Mouse (Mus musculus) cerebellum, postnatal 36 days (tissue): ENCODE measurements at regions not wholly inside any gene's neighbourhood (a gene's known extent, or its start where the extent isn't known, plus 50 kb on each side); places are given as distances from the start of the nearest gene placed in this dataset.

Experiments
- DNase-seq, 2 experiments: peaks; one replicate each; pipeline ENCODE4 v3.0.0; 2021 to 2022; ENCODE audit warnings: mixed read lengths in 2 of 2

DNA sequence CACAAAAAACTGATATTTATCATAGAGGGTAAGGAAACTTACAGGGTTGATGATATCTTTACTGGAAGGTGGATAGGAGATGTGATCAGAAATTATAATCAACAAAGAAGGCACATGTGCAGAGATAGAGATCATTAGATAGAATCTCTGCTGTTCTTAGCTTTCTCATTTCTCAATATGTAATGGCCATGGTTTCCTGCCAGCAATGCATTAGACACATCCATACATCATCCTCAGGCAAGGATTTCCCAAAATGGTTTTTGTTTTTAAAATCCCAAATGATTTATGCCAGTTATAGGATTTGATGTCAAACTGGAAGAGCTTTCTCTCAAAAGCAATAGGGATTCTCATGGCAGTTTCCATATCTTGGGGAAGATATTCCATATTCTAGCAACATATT lies 52.0 kb upstream of the C030005K15Rik start:
- DNase-seq, result no peak

DNA sequence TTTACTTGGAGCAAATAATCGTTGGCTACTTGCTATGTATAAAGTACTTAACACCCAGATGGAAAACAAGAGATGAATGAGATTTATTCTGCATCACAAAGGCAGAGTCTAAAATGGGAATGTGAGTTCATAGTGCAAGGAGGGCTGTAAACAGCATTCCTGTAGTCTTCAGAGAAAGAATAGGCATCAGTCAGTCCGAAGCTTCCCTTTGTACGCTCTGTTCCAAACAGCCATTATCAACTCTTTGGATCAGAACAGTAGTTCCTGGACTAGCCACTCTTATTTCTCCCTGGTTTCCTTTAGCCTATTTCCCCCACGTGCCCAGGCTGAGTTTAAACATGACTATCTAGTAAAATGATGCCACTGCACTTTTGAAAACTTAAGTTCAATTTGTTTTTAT lies 52.8 kb upstream of the C030005K15Rik start:
- no peak for DNase-seq

DNA sequence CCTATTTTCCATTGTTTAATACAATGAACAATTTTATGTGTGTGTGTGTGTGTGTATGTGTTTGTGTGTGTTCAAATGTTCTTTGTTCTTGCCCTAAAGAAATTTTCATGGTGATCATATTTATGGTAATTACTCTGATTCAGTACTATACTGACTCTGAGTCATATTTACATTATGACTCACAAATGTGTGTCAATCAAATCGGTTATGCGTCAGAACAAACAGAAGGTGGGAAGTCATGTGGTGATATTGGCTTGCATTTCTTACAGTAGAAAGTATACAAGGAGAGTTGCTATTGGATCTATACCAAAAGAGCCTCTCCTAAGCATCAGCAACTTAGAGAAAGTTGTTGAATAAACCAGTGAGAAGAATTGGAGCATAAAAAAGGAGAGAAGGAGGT lies 67.2 kb upstream of the C030005K15Rik start:
- DNase-seq, result no peak

DNA sequence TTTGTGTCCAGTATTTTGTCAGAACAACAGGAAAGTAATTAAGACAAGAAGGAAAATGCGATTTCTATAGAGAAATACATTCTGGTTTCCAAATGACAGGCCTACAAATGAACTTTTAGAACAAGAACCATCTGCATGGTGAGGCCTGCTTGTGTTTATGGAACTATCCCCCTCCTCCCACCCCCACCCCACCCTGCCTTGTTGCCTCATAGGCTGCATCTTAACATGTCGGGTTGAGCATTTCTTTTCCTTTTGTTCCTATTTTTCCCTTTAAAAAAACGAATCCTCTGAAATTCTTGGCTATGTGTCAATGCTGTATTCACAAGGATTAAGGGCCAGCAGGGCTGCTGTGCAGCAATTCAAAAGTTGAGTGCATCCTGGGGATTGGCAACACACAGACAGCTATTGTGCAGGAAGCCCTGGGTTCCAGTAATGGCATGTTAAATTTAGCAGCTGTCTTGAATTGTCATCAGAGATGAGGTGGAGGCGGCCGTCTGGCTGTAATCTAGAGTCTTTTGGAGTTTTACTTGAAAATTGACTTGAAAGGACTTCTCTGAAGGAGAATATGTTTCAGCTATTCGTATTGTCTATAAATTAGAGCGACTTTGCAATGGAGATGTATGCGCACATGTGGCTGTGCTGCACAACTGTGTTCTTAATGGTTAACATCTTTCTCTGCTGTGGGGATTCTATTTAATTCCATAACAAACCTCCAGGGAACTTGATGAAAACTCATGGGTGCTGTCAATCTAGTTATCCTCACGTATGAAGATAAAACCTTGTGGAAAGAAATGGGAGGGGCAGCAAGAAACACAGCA lies 75.1 kb upstream of the C030005K15Rik start:
- no peak for DNase-seq

DNA sequence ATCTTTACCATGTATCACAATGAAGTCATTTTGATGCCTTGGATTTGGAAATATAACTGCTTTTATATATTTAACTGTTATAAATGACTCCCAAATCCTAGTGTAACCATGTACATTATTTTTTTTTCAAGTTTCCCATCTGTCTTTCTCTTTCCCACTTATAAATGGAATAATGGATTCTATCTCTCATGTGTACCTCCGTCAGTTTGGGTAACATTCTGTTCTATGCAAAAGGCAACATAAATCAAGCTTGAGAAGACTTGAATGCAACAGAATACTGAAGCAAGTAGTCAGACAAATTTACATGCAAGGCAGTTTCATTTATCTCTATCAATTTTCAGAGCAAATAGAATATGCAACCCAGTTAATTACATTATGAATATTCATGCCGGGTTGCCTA lies 81.4 kb upstream of the C030005K15Rik start:
- no peak for DNase-seq

DNA sequence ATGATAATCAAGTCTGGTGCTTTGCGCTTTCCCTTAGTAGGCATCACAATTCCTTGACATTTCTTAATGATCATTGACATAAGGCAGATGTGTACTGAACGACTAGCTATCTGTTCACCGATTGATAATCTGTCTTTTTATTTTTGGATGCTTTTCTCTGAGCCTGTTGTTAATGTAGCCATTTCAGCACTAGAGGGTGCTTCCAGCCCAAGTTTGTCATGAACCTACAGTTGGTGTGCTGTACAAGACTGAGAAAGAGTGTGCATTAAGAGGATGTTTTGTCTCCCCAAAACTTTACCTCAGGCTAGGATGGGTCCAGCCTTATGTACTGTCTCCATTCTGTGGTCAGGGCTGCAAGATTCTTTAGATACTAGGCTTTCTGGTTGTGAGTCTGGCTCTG lies 116.0 kb upstream of the C030005K15Rik start:
- DNase-seq, result no peak

DNA sequence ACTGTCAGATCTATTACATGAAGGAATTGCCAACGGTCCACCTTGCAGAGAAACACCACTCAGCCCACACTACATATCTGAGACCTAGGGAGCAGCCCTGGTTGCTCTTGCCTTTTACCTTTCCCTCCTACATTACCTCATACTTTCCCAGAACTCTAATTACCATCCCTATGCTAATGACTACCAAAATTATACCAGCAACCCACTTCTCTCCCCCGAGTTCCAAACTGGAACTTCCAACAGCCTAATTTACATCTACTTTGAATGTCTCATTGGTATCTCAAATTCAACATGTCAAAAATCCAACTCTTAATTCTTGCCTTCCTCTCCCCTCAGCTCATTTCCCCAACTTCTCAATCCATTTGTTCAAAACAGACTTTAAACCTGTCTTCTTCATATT lies 124.9 kb upstream of the C030005K15Rik start:
- DNase-seq, result no peak

DNA sequence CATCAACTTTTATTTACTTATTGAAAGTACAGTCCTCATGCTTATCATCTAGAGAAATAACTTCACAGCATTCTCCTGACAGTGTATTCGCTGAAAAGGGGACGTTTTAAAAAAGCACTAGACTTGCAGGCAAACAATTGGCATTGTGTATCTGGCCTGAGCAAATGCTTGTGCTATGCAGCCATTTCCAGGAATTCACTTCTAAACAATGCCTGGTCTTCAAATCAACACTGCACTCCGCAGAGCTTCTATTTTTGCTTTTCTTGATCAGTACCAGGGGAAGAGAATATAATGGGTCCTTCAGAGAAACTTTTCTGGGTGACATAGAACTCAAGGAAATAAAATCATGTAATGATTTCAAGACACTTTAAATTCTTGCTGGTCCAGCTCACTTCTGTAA lies 150.5 kb upstream of the C030005K15Rik start:
- DNase-seq, result no peak

DNA sequence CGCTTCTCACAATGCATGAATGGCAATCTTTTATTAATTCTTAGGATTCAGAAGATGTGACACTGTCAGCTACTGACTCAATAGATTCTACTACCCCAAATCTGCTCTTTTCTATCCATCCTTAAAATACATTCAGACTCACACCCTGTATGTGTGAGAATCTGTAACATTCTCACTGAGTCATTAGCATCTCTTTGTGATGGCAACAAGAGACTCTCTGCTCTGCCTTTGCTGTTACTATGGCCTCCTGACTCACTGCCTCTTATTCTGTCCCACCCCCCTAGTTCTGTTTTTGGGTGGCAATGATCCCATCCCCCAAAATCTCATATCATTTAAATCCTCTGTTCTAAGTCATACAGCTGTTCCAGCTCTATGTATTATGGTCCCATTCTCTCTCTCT lies 159.5 kb upstream of the C030005K15Rik start:
- DNase-seq, result no peak

DNA sequence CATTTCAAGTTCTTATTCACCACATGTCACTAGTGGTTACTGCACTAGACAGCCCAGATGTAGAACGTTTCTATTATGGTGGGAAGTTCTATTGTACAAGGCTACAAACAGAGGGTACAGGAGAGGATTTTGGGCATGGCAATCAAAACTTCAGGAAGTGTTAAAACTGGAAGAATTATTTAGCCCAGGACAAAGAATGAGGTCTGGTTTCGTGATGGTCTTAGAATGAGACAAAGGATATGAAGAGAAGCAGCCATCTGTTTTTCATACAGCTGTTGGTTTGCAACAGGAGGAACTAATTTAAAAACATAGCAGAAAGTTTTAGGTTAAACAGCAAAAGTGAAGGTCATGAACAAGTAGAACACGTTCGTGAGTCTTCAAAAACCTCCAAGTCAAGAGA lies 179.2 kb upstream of the C030005K15Rik start:
- DNase-seq, result no peak

DNA sequence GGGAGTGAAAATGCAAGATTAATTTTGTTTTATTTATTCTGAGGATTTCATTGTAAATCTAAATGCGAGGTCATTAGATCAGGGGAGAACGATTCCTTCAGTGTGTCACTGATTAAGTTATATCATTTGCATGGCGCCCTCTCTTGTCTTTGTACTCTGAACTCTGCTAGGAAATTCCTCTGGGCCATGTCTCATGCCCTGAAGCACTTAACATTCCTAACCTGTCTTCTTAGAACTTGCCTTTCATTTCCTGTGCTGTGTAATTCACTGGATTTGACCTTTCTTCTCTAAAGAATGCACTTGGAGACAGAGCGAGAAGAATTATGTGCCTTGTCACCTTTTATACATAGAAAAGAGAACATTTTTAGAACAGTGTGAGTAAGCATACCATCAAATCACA lies 199.0 kb upstream of the C030005K15Rik start:
- no peak for DNase-seq

DNA sequence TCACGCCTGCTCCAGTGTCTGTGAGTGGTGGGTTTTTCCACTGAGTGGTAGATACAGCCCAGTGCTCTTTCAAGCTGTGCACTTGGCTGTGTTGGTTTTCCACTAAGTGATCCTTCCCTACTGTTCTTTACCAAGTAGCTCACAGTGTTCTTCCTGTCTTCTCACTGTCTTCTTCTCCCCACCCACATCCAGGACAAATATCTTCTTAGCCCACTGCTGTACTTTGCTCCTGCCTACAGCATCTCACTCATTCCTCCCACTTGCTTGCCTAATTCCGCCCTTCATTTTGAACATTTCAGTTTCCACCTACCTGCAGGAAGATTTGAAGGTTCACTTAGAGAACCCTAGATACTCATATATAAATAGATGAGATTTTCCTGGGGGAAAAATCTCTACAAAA lies 213.8 kb upstream of the C030005K15Rik start:
- DNase-seq, result no peak

DNA sequence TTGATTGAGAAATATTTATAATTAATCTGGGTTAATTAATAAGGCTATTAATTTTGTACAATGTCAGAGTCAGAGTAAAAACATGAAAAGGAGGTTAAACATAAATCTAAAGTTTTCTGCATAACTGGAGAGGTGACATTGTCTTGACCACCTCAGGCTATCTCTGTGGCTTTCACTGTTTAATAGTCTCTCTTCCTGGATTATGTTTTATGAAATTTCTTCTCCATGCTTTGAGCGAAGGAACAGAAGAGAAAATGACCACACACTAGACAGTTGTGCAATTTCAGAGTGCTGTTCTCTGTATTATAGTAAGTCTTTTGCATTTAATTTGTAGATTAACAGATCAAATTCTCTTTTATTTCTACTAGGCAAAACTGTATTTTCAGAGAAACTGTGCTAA lies 239.3 kb upstream of the C030005K15Rik start:
- no peak for DNase-seq

DNA sequence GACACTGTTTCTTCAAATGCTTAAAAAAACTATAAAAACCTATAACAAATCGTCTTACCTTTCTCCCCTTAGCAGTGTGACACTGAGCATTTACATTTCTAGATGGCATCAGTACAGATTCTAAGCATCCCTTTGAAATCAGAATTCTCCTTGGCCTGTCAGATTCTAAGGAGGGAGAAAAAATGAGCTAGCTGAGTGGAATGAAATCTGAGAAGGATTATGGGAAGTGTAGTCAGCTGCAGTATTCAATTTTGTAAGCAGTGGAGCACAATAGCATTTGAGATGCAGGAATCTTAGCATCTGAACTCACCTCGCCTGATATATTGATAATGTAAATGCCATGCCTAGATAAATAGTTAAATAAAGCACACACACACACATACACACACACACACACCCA lies 240.4 kb upstream of the C030005K15Rik start:
- no peak for DNase-seq

DNA sequence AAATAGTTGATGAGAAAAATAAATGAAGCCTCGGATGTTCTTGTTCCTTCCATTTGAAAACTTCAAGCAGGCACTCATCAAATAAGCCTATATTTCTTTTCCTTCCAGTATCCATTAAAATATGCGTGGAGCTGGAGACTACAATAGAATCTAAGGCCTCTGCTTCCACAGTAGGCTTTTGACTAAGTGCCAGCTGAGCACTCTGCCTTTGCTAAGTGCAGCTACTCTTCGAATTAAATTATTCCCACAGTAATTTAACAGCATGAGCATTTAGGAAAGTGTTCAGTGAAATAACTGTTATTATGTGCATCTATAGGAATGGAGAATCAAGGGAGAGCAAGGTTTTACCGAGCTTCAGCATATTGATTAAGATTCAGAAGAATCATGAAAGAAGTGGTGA lies 280.5 kb upstream of the C030005K15Rik start:
- DNase-seq, result peak in 1 of 2 experiments; percentile 5

DNA sequence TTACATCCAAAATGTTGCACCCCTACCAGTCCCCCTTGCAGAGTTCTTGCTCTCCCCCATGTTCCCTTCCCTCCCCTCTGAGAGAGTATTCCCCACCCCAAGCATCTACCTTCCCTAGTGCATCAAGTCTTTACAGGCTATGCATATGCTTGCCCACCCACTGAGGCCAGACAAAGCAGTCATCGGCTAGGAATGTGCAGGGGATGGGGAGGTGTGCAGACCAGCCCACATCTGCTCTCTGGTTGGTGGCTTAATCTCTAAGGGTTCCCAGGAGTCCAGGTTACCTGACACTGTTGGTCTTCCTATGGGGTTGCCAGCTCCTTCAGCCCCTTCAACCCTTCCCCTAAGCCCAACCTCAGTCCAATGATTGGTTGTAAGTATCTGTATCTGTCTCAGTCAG lies 281.8 kb upstream of the C030005K15Rik start:
- DNase-seq, result no peak

DNA sequence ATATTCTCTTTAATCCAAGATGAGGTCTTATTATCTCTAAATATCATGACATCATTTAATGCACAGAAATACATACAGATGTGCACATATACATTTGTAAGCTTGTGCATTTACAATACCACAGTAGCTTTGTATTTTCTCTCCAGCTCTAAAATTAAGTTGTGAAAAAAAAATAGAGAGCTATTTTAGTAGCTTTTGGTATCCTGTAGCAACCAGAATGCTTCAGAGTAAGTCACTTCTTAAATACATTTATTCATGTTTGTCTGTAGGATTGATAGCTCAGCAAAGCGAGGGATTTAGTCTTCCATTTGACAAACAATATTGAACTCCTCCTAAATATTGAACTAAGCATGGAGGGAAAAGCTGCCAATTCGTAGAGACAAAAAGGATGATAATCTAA lies 286.4 kb upstream of the C030005K15Rik start:
- DNase-seq, result no peak

DNA sequence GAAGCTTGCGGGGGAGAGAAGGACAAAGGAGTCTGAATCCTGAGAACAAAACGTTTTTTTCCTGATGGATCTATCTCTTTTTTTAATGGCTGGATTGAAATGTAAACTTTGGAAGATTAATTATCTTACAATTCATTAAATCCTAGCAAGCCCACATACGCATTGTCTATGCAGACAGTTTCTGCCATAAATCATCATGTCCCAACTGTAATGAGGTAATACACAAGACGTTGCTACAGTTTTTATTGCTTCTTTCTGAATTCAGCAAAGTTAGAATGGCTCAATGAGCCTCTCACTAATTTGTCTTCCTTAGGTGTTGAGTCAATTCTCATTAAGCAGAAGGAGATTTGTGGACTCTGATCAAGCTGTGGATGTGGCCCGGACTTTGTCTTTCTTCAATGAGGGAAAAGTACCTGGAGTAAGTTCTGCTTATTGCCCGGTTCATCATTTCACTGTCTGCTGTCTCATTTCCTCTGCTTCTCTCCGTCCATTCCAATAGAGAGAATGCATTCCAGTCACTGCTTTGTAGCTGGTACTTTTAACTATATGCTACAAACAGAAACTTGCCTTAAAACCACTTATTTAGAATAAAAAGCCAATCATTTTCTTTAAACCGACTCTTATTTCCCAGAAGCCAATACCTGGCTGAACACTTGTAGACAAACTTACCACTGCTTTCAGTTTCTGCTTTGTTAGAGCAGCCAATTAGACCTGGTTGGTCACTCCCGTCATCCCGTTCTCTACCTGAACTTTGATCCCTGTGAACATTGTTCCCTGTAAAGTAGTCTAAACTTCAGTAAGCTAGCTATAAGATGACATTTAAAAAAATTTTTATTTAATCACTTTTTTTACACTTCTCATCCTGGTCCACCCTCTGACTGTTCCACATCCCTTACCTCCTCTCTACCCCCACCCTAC lies 288.7 kb upstream of the C030005K15Rik start:
- no peak for DNase-seq

DNA sequence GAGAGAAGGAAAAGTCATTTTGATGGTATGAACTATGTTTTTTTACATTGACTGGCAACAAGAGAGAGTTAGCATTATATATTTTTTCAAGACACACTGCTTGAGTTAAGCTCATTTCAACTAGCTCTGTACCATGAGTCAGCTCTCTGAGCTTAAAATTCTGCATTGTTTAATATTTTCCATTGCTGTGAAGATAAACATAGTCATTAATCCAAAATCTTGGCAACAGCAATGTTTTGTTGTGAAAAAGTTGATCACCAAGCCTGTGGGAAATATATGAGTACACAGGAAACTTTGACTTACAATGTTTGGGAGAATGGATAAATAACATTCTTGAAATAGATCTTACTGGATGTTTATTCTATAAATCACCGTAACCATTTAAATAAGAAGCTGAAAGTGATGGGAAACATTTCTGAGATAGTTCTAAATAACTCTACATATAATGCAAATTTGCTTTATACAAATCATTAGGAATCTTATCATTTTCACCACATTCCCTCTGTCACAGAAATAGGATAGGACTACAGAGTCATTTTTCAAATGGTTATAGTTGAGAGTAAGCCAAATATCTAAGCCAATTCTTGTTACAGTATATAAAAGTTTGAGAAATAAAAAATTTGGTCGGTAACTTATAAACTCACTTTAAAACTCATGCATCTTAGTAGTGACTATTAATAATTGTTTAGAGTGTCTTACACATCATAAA lies 290.2 kb upstream of the C030005K15Rik start:
- DNase-seq, result no peak

DNA sequence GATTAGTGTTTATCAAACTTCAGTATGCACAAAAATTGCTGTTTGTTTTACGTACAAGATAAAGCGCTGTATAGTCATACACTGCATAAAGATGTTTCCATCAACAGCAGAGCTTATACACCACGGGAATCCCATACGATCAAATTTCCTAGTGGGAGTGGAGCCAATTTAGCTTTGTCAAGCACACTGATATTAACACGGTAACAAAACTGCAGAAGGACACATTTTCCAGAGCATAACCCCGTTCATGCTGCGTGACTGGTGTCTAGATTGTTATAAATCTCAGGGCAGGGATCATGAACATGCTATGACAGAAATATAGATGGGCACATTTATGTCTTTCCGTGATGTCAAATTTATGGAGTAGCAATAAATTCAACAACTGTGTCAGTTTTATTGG lies 302.6 kb upstream of the C030005K15Rik start:
- no peak for DNase-seq

DNA sequence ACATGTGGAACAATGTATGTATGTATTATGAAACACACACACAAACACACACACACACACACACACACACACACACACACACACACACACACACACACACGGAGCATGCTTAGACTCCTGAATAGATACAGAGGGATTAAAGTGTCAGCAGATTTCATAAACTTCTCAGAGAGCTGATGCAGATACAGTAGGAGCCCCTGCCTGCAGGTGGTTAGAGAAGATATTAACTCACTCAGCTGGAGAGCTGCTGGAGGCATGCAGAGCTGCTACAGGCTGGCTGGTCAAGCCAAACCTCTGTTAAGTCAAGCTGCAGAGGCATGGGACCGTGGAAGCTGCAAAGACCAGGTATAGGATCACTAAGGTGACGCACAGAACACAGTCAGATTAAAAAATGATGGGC lies 303.1 kb upstream of the C030005K15Rik start:
- DNase-seq, result no peak

DNA sequence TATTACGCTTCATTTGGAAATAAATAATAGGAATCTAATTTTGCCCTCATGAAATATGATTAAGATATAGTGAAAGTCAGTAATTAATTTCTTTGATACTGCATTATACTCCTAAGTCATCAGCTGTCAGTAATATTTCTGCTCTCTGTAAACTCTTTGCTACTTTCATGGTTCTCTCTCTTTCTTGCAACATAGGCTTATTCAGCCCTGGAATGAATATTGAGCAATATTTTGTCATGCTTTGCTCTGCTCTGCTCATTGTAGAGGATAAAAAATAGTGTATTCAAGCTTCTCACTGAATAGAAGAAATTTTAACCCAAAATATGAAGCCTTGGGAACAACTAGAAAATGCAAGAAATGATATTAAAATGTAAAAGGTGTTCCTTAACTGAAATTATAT lies 306.1 kb upstream of the C030005K15Rik start:
- DNase-seq, result no peak

DNA sequence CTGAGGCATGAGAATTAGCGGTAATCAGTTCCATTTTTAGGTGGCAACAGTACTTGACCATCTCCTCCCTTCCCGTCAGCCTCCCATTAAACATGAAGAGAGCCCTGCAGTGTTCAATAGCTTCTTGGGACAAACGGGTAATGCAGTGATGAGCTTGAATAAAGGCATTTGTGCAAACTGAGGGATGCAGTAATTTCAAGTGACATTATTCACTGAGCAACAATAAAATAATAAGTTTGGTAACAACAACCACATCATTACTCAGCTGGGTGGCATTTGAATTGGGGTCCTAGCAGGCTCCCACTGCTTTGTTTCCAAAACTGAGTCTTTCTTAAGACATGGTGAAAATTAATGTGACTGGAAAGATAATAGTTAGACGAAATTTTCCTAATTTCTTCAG lies 315.2 kb upstream of the C030005K15Rik start:
- DNase-seq, result no peak
